In genomic region chr3:95007706-95008105, GRCm38 (mm10) we compare ENCODE assay signal across 18 mouse cellular contexts. TPM values are rescaled to one million over a fixed set of nuclear protein-coding genes. Genes with fewer than 3 reads are reported as not detected.
A peak's percentile ranks its signal among the peaks of the same experiment; 100 is the strongest.
DNase-seq lines count a peak whose midpoint lies in the region; ATAC-seq lines count a peak whose summit lies in the region.
"Had no signal": no experiment of that assay in that cellular context is flagged by ENCODE, and none has a peak within 500 bp of the region (broad histone marks: within the 10 kb centered on the region; RNA-seq: fewer than 3 reads in every experiment).

No protein-coding gene starts in this region.

- no peaks in the 10 kb centered on the region for H3K27me3 ChIP-seq in forebrain, embryonic 15.5 days
- no peaks in the 10 kb centered on the region for H3K27me3 ChIP-seq in forebrain, embryonic 16.5 days (replicated peaks; ENCODE audit: control insufficient read depth, insufficient read depth, low read length)
- H3K27me3 ChIP-seq in kidney, embryonic 14.5 days (ENCODE audit: control insufficient read depth, insufficient read depth, low read length), result no peaks in the 10 kb centered on the region
- H3K27me3 ChIP-seq: heart, embryonic 15.5 days; limb, embryonic 12.5 days had no signal

- no peak overlapping the region for H3K9ac ChIP-seq in forebrain, embryonic 15.5 days (replicated peaks)
- H3K9ac ChIP-seq in forebrain, embryonic 16.5 days (replicated peaks; ENCODE audit: low read depth, low read length), result no peak overlapping the region
- 0 out of 2 replicates have a peak overlapping the region, but pooled peaks have one; percentile 23 for H3K9ac ChIP-seq in kidney, embryonic 14.5 days (ENCODE audit: low read depth, low read length)
- H3K9ac ChIP-seq: forebrain, postnatal 0 days; heart, embryonic 15.5 days; limb, embryonic 12.5 days; liver, embryonic 14.5 days had no signal

- H3K4me2 ChIP-seq in forebrain, embryonic 15.5 days (replicated peaks), result no peak overlapping the region
- no peak overlapping the region for H3K4me2 ChIP-seq in forebrain, embryonic 16.5 days (ENCODE audit: low read length)
- no peak overlapping the region for H3K4me2 ChIP-seq in kidney, embryonic 14.5 days (replicated peaks; ENCODE audit: low read depth, low read length)
- H3K4me2 ChIP-seq: heart, embryonic 15.5 days; limb, embryonic 12.5 days had no signal

- peaks cover 90% of the 10 kb centered on the region for H3K36me3 ChIP-seq in forebrain, embryonic 15.5 days
- peaks cover 47% of the 10 kb centered on the region for H3K36me3 ChIP-seq in forebrain, embryonic 16.5 days (ENCODE audit: control insufficient read depth, insufficient read depth)
- H3K36me3 ChIP-seq in kidney, embryonic 14.5 days (ENCODE audit: control insufficient read depth, insufficient read depth, low read length), result peaks cover 91% of the 10 kb centered on the region

- no peaks in the 10 kb centered on the region for H3K4me1 ChIP-seq in forebrain, embryonic 15.5 days
- no peaks in the 10 kb centered on the region; the same call in 1 of the 2 replicates for H3K4me1 ChIP-seq in forebrain, embryonic 16.5 days (replicated peaks; ENCODE audit: control insufficient read depth, insufficient read depth, low read length)
- no peaks in the 10 kb centered on the region for H3K4me1 ChIP-seq in kidney, embryonic 14.5 days (ENCODE audit: control insufficient read depth, insufficient read depth, low read length)
- H3K4me1 ChIP-seq: heart, embryonic 15.5 days; limb, embryonic 12.5 days had no signal

- no peak for ATAC-seq in forebrain, embryonic 15.5 days (replicated peaks)
- no peak for ATAC-seq in forebrain, embryonic 16.5 days
- ATAC-seq in kidney, embryonic 14.5 days (ENCODE audit: low FRiP score, low TSS enrichment), result no peak
- ATAC-seq: forebrain, postnatal 0 days; hindbrain, embryonic 16.5 days had no signal

- H3K9me3 ChIP-seq in forebrain, embryonic 15.5 days, result no peaks in the 10 kb centered on the region
- no peaks in the 10 kb centered on the region for H3K9me3 ChIP-seq in forebrain, embryonic 16.5 days (ENCODE audit: control insufficient read depth, low read length)
- H3K9me3 ChIP-seq in kidney, embryonic 14.5 days (ENCODE audit: control insufficient read depth, low read length), result no peaks in the 10 kb centered on the region
- H3K9me3 ChIP-seq: heart, embryonic 15.5 days; limb, embryonic 12.5 days had no signal

- peak overlapping the region; percentile 54; the same call in 1 of the 2 replicates for H3K27ac ChIP-seq in forebrain, embryonic 15.5 days (replicated peaks)
- H3K27ac ChIP-seq in forebrain, embryonic 16.5 days (ENCODE audit: low read length), result no peak overlapping the region
- no peak overlapping the region for H3K27ac ChIP-seq in kidney, embryonic 14.5 days (ENCODE audit: low read depth, low read length)
- H3K27ac ChIP-seq: heart, embryonic 15.5 days; left cerebral cortex, adult 2 months; limb, embryonic 12.5 days; liver, embryonic 14.5 days had no signal

- H3K4me3 ChIP-seq in forebrain, embryonic 15.5 days, result no peak overlapping the region
- no peak overlapping the region for H3K4me3 ChIP-seq in forebrain, embryonic 16.5 days (replicated peaks; ENCODE audit: low read length)
- H3K4me3 ChIP-seq in kidney, embryonic 14.5 days (ENCODE audit: low read length), result no peak overlapping the region
- H3K4me3 ChIP-seq: heart, embryonic 15.5 days; left cerebral cortex, adult 2 months; limb, embryonic 12.5 days had no signal

- no peak for DNase-seq in kidney, adult 18-20 months
- peak; percentile 29 for DNase-seq in 3134 (ENCODE audit: extremely low read depth, insufficient read length, low spot score)
- DNase-seq in adrenal gland, postnatal 10 days, result peak; percentile 66
- DNase-seq in thymus, postnatal 10 days (ENCODE audit: low spot score in 2 of 2), result no peak
- DNase-seq in cerebellum, postnatal 25 days, result no peak
- DNase-seq: cerebellum, adult 18-20 months; forebrain, postnatal 0 days; kidney, adult 2 months; lung, postnatal 10 days; thymus, adult 18-20 months had no signal

- 90% methylated on average over 9 of the region's 9 CpGs for WGBS in forebrain, embryonic 15.5 days
- 81% methylated on average over 9 of the region's 9 CpGs for WGBS in forebrain, embryonic 16.5 days
- 86% methylated on average over 9 of the region's 9 CpGs for WGBS in kidney, embryonic 14.5 days

RNA-seq across cellular contexts. Expression of gene Zfp687, which starts 7.5 kb away (rescaled TPM):
- polyA plus RNA-seq in forebrain, embryonic 15.5 days (2015; fragmentation: Nextera tagmentation; extraction: Ambion mirVana), result 22.4 and 23.0 TPM in 2 replicates
- polyA plus RNA-seq in forebrain, embryonic 16.5 days (2015; fragmentation: Nextera tagmentation; extraction: Ambion mirVana), result 20.0 and 20.7 TPM in 2 replicates
- 28.7 and 38.1 TPM in 2 replicates for polyA plus RNA-seq in kidney, embryonic 14.5 days (2014; fragmentation: Nextera tagmentation; extraction: Ambion mirVana)
- 10 to 100 TPM; 35.3 to 39.8 TPM for total RNA-seq in adrenal gland, postnatal 10 days (2021)

RNA-seq across cellular contexts. Expression of gene Pi4kb, which starts 33.2 kb away (rescaled TPM):
- polyA plus RNA-seq in forebrain, embryonic 15.5 days (2015; fragmentation: Nextera tagmentation; extraction: Ambion mirVana), result 24.9 and 27.1 TPM in 2 replicates
- 26.4 and 29.7 TPM in 2 replicates for polyA plus RNA-seq in forebrain, embryonic 16.5 days (2015; fragmentation: Nextera tagmentation; extraction: Ambion mirVana)
- polyA plus RNA-seq in kidney, embryonic 14.5 days (2014; fragmentation: Nextera tagmentation; extraction: Ambion mirVana), result 22.6 and 25.7 TPM in 2 replicates
- 10 to 100 TPM; 43.1 to 45.3 TPM for total RNA-seq in adrenal gland, postnatal 10 days (2021)

RNA-seq across cellular contexts. Expression of gene Psmd4, which starts 34.7 kb away (rescaled TPM):
- polyA plus RNA-seq in forebrain, embryonic 15.5 days (2015; fragmentation: Nextera tagmentation; extraction: Ambion mirVana), result 291 and 296 TPM in 2 replicates
- 286 and 291 TPM in 2 replicates for polyA plus RNA-seq in forebrain, embryonic 16.5 days (2015; fragmentation: Nextera tagmentation; extraction: Ambion mirVana)
- 261 and 286 TPM in 2 replicates for polyA plus RNA-seq in kidney, embryonic 14.5 days (2014; fragmentation: Nextera tagmentation; extraction: Ambion mirVana)
- total RNA-seq in adrenal gland, postnatal 10 days (2021), result 100 to 1,000 TPM; 206 to 221 TPM

RNA-seq across cellular contexts. Expression of gene Rfx5, which starts 53.8 kb away (rescaled TPM):
- 5.4 and 6.0 TPM in 2 replicates for polyA plus RNA-seq in forebrain, embryonic 15.5 days (2015; fragmentation: Nextera tagmentation; extraction: Ambion mirVana)
- polyA plus RNA-seq in forebrain, embryonic 16.5 days (2015; fragmentation: Nextera tagmentation; extraction: Ambion mirVana), result 6.1 and 6.7 TPM in 2 replicates
- 8.7 and 13.0 TPM in 2 replicates for polyA plus RNA-seq in kidney, embryonic 14.5 days (2014; fragmentation: Nextera tagmentation; extraction: Ambion mirVana)
- total RNA-seq in adrenal gland, postnatal 10 days (2021), result 10 to 100 TPM; 20.2 to 31.4 TPM

Comparison
In these comparisons a context has a peak if more than half of its experiments do, and no peak if none do; other contexts are left out.
1. DNase-seq: peak in 3134 (single experiment) and adrenal gland, postnatal 10 days (single experiment); none in kidney, adult 18-20 months (single experiment), thymus, postnatal 10 days (0 of 2) and cerebellum, postnatal 25 days (0 of 2).